Mouse (Mus musculus) liver, adult (tissue): ENCODE data around the gene Ino80d.

ENCODE experiments used
- GATA4 ChIP-seq: IDR thresholded peaks from 2 replicates; pipeline ENCODE4 v1.6.1; 2014; ENCODE audit warnings: mild to moderate bottlenecking, low read length; ENCODE audit not compliant: insufficient replicate concordance

The Ino80d gene

GRCm38 (mm10) chr1:62919219-62919618, 195.2 kb downstream of the Ino80d start:
- no peak for TF ChIP-seq GATA4

- TF ChIP-seq GATA4, result no peak
These were observed 197.9 kb downstream of the Ino80d start for GRCm38 (mm10) chr1:62916609-62917008.

DNA sequence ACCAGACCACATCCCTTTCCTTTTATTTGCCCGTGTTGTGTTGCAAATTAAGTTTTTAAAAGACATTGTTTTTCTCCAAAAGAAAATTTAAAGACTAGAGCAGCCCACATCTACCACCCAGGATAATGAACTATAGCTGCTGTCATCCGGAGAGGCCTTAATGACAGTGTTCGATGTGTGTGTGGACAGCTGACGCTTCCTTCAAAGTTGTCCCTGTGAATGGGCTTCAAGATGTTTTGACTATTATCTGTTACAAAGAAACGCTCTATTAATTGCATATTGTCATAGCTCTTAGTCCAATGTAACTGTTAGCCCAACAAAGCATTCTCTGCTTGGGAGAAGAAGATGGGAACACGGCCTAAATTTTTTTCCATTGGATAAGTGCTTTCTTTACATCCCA, 200.0 kb downstream of the Ino80d start:
- no peak for TF ChIP-seq GATA4

DNA sequence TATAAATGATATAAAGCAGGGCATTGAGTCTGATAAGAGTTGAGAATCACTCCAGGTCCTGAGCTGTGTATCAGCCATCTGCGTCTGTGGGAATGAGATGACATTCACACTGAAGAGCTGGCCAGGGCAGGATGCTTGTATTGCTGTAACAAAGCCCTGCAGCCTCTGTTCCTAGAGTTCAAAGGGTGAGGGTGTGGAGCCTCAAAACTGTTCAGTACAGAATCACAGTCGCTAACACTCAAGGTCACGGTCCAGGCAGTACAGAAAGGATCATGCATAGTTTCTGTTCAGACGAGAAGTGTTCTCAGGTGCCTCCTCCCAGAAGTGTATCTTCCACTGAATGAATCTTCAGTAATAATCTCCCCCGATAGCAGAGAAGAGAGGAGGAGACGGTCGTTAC, 203.0 kb downstream of the Ino80d start:
- TF ChIP-seq GATA4, result no peak

GRCm38 (mm10) chr1:62909126-62909525, 205.3 kb downstream of the Ino80d start:
- TF ChIP-seq GATA4, result no peak

DNA sequence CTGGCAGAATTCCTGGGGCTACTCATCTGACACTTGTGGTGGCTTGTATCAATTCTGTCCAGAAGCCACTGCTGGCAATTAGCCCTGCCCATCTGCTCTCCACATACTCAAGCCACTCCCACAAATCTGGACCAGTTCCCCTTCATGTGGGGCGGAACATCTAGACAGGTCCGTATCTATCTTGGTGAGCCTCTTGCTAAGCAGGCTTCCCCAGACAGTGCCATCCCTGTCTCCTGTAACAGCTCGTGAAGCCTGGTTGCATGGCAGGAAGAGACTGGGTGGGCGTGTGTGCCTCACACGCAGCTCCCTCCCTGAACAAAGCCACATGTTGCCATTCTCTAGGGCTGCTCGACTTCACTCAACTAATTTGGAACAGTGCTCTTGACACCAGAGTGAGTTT, 206.0 kb downstream of the Ino80d start:
- TF ChIP-seq GATA4, result no peak
